Mouse (Mus musculus) ES-Bruce4 (cell line): ENCODE measurements around the gene Efnb2. TPM values are rescaled to one million over a fixed set of nuclear protein-coding genes. Genes with fewer than 3 reads are reported as not detected.

Experiments used
- H3K27ac ChIP-seq: 2 replicates; pipeline ENCODE4 v1.5.1; 2012; ENCODE audit warnings: low read length, inconsistent platforms; ENCODE audit not compliant: insufficient read depth
- H3K27me3 ChIP-seq: 2 replicates; pipeline ENCODE4 v1.6.1; 2012; ENCODE audit warnings: mild to moderate bottlenecking, low read length, inconsistent platforms; ENCODE audit not compliant: control insufficient read depth, poor library complexity, insufficient read depth, severe bottlenecking
- H3K36me3 ChIP-seq: 2 replicates; pipeline ENCODE4 v1.6.1; 2012; ENCODE audit warnings: inconsistent platforms, mild to moderate bottlenecking, low read length, moderate library complexity; ENCODE audit not compliant: control insufficient read depth, poor library complexity, insufficient read depth, severe bottlenecking
- H3K4me1 ChIP-seq: one replicate; pipeline ENCODE4 v1.8.1; 2011; ENCODE audit warnings: low read length; ENCODE audit not compliant: control insufficient read depth, insufficient read depth
- H3K4me3 ChIP-seq: 2 replicates; pipeline ENCODE4 v1.5.1; 2011; ENCODE audit warnings: low read depth, mild to moderate bottlenecking, low read length
- H3K9ac ChIP-seq: 2 replicates; pipeline ENCODE4 v1.6.1; 2012; ENCODE audit warnings: low read depth, mild to moderate bottlenecking, inconsistent platforms; ENCODE audit not compliant: poor library complexity, severe bottlenecking
- H3K9me3 ChIP-seq: replicated peaks from 2 replicates; pipeline ENCODE4 v1.6.1; 2012; ENCODE audit warnings: mild to moderate bottlenecking, low read length, inconsistent platforms; ENCODE audit not compliant: control insufficient read depth, poor library complexity, insufficient read depth, severe bottlenecking
- CTCF ChIP-seq: IDR thresholded peaks from one replicate; pipeline ENCODE4 v1.8.1; 2011; ENCODE audit warnings: low read depth, low read length
- EP300 ChIP-seq: IDR thresholded peaks from 2 replicates; pipeline ENCODE4 v1.6.1; 2011; ENCODE audit warnings: low read depth, low read length; ENCODE audit not compliant: insufficient read depth
- POLR2A ChIP-seq: IDR thresholded peaks from one replicate; pipeline ENCODE4 v1.8.1; 2011; ENCODE audit warnings: low read length; ENCODE audit not compliant: insufficient read depth
- polyA plus RNA-seq: library from polyadenylated mRNA; stranded (reverse); fragments of >200 nt; gene quantifications from 2 replicates; pipeline ENCODE4 v1.2.4, GENCODE M21; 2011; ENCODE audit warnings: low read depth; ENCODE audit not compliant: missing spikeins, insufficient read depth, insufficient read length

The Efnb2 gene
- polyA plus RNA-seq, 1 experiment: 22.8 TPM

DNA sequence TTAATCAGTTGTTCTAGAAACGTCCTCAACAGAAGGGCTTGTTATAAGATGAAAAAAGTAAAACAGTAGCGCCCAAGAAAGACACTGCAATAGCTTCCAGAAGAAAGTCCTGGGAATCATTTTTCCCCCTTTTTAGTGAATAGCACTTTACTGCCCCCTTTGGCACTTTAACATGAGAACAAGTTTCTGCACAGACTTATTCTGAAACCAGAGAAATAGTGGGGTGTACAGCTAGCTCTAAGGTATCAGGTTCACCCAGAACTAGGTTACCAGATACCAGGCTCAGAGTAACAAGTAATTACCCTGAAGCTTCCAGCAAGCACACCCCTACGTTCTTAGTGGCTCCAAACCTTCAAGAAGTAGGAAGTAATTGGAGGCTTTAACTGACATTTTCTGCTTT is 13.7 kb downstream of the Efnb2 start:
- TF ChIP-seq EP300 (no peak), CTCF (no peak), POLR2A (no peak)
- no peaks in the 10 kb centered on the region for H3K27me3 ChIP-seq
- no peak overlapping the region for H3K27ac ChIP-seq
- no peak overlapping the region for H3K4me3 ChIP-seq
- no peaks in the 10 kb centered on the region for H3K9me3 ChIP-seq
- no peak overlapping the region for H3K9ac ChIP-seq
- peaks cover 4% of the 10 kb centered on the region for H3K4me1 ChIP-seq
- no peaks in the 10 kb centered on the region for H3K36me3 ChIP-seq

DNA sequence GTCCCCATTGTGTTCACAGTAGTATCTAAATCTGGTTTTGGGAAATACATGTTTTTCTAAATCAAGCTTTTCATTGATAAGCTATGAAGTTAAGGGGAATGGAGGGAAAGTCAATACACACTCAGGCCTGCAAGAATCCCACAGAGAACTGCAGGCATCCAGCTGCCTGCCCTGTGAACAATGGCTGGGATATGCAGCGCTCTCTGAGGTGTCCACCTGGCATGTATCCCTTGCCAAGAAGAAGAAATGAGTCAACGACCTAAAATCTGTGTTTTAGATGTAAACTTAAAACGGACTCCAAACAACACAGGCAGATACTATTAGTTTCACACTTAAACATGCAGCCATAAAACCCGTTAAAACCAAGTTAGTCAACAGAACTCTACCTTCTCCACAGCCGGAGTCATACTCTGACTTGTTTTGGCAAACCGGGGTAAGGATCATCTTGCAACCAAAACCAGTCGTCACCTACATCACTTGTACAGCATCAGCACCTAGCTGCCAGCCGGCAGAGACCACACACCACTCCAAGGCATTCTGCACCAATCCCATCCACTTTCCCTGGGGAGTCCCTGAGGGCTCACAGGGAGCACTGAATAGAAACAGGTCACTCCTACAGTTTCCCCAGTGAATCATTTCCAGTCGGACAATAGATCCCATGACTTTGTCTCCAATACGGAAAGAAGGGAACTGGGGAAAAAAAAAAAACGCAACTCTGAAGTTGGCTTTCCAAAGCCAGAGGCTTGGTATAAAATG is 16.7 kb downstream of the Efnb2 start:
- Histone ChIP-seq H3K9me3 (no peaks in the 10 kb centered on the region), H3K27me3 (no peaks in the 10 kb centered on the region), H3K36me3 (no peaks in the 10 kb centered on the region), H3K9ac (no peak overlapping the region), H3K27ac (no peak overlapping the region), H3K4me1 (peaks cover 2% of the 10 kb centered on the region), H3K4me3 (no peak overlapping the region)
- TF ChIP-seq EP300: no peak
- TF ChIP-seq POLR2A: no peak
- no peak for TF ChIP-seq CTCF

DNA sequence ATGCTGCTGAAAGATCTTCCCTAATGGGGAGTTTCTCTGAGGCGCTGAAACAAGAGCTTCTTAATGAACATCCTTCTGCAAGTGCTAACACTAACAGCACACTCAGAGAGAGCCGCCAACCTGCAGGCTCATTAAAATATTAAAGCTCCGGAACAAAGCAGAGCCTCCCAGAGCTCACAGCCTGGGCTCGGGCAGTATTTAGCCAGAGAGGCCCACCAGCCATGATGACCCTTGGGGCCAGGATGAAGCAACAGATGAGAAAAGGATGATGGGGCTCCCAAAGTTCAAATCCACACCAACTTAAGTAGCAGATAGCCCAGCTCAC is 20.8 kb downstream of the Efnb2 start:
- no peak overlapping the region for H3K4me3 ChIP-seq
- H3K27me3 ChIP-seq: no peaks in the 10 kb centered on the region
- no peak for TF ChIP-seq CTCF
- H3K4me1 ChIP-seq: peaks cover 2% of the 10 kb centered on the region
- H3K36me3 ChIP-seq: no peaks in the 10 kb centered on the region
- H3K27ac ChIP-seq: peak overlapping the region; percentile 65
- H3K9me3 ChIP-seq: no peaks in the 10 kb centered on the region
- no peak overlapping the region for H3K9ac ChIP-seq

- no peaks in the 10 kb centered on the region for H3K36me3 ChIP-seq
- no peak for TF ChIP-seq CTCF
- TF ChIP-seq EP300: no peak
- no peak for TF ChIP-seq POLR2A
- H3K9ac ChIP-seq: no peak overlapping the region
- H3K27me3 ChIP-seq: no peaks in the 10 kb centered on the region
- peaks cover 2% of the 10 kb centered on the region for H3K4me1 ChIP-seq
- H3K27ac ChIP-seq: peak overlapping the region; percentile 65
- no peaks in the 10 kb centered on the region for H3K9me3 ChIP-seq
- no peak overlapping the region for H3K4me3 ChIP-seq
Measured at GRCm38 (mm10) chr8:8639569-8640263, 21.3 kb downstream of the Efnb2 start.

DNA sequence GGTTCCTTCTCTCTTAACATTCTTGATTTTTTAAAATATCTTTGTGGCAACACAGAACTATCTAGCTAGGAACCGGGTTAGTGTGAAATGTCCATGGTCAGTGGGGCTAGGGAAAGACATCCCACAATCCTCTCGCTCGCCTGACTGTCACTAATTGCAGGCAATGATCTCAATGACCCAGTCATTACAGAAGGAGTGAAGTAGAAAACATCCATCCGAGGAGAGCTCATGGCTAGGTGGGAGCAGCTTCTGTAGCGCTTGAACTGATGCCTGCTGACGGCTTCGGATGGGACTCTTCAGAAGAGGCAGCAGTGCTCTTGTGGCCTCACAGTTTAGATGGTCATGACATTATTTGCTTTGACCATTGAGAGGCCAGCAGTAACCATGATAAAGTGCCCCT is 29.6 kb downstream of the Efnb2 start:
- no peak overlapping the region for H3K9ac ChIP-seq
- no peaks in the 10 kb centered on the region for H3K27me3 ChIP-seq
- TF ChIP-seq POLR2A (no peak), EP300 (no peak), CTCF (no peak)
- no peaks in the 10 kb centered on the region for H3K4me1 ChIP-seq
- H3K36me3 ChIP-seq: no peaks in the 10 kb centered on the region
- no peak overlapping the region for H3K27ac ChIP-seq
- no peak overlapping the region for H3K4me3 ChIP-seq
- no peaks in the 10 kb centered on the region for H3K9me3 ChIP-seq

DNA sequence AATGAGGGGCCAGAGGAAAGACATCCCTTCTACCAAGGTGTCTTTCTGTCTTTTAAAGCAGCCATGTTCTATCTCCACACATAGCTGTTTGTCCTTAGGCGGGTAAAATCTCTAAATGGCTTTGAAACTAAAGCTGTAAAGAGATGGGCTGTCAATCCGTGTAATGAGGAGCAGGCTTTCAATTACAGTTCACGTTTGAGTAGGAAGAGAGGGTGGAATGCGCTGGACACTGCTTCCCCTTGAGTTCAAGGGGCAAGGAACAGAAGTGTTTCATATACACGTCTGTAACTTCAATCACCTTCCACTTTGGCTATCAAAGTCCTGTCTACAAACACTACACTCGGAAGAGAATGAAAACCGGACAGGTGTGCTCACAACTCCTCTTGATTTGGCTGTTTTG is 37.0 kb downstream of the Efnb2 start:
- H3K36me3 ChIP-seq: no peaks in the 10 kb centered on the region
- H3K27ac ChIP-seq: no peak overlapping the region
- H3K27me3 ChIP-seq: no peaks in the 10 kb centered on the region
- no peak overlapping the region for H3K9ac ChIP-seq
- peaks cover 3% of the 10 kb centered on the region for H3K4me1 ChIP-seq
- H3K4me3 ChIP-seq: no peak overlapping the region
- H3K9me3 ChIP-seq: no peaks in the 10 kb centered on the region
- TF ChIP-seq POLR2A: no peak
- no peak for TF ChIP-seq EP300
- no peak for TF ChIP-seq CTCF
